Mouse (Mus musculus) ES-E14 (cell line): Measurements from ENCODE around the gene Nif3l1. TPM values are rescaled to one million over a fixed set of nuclear protein-coding genes. Genes with fewer than 3 reads are reported as not detected.

ENCODE experiments used
- DNase-seq: peaks from one replicate; pipeline ENCODE4 v3.0.0-alpha.2; 2013; ENCODE audit warnings: low read depth, low spot score
- H3K27ac ChIP-seq: 2 replicates; pipeline ENCODE4 v1.5.1; 2012; ENCODE audit warnings: low read depth, mild to moderate bottlenecking, low read length, moderate library complexity, mixed read lengths; ENCODE audit not compliant: poor library complexity, insufficient read depth, severe bottlenecking
- H3K36me3 ChIP-seq: 2 replicates; pipeline ENCODE4 v1.6.1; 2012; ENCODE audit warnings: mild to moderate bottlenecking, low read length, moderate library complexity, mixed read lengths; ENCODE audit not compliant: control insufficient read depth, poor library complexity, insufficient read depth, severe bottlenecking
- H3K4me1 ChIP-seq, 2 experiments: fragments of 150-350 bp in 1 of 2; sonication (generic) in 1 of 2; 2 replicates each; pipeline ENCODE4 v1.6.1; 2012; ENCODE audit warnings: low read length in 2 of 2, mild to moderate bottlenecking in 1 of 2, mixed read lengths in 1 of 2; ENCODE audit not compliant: control insufficient read depth in 2 of 2, insufficient read depth in 2 of 2, poor library complexity in 1 of 2
- H3K4me3 ChIP-seq, 2 experiments: fragments of 150-350 bp in 1 of 2; sonication (generic) in 1 of 2; 2 replicates each; pipeline ENCODE4 v1.5.1; 2012; ENCODE audit warnings: low read length in 2 of 2, low read depth in 1 of 2, mild to moderate bottlenecking in 1 of 2, mixed read lengths in 1 of 2; ENCODE audit not compliant: insufficient read depth in 1 of 2, poor library complexity in 1 of 2, severe bottlenecking in 1 of 2
- H3K9ac ChIP-seq: 2 replicates; pipeline ENCODE4 v1.6.1; 2012; ENCODE audit warnings: low read depth, mild to moderate bottlenecking, low read length, mixed read lengths; ENCODE audit not compliant: poor library complexity, insufficient read depth, severe bottlenecking
- H3K9me3 ChIP-seq: fragments of 150-350 bp; sonication (generic); 2 replicates; pipeline ENCODE4 v1.6.1; 2012; ENCODE audit warnings: low read depth, mild to moderate bottlenecking, low read length; ENCODE audit not compliant: control insufficient read depth, insufficient read depth
- CHD2 ChIP-seq: IDR thresholded peaks from 2 replicates; pipeline ENCODE4 v1.6.1; 2014; ENCODE audit warnings: mild to moderate bottlenecking, low read depth, low read length, inconsistent platforms
- HCFC1 ChIP-seq: IDR thresholded peaks from 2 replicates; pipeline ENCODE4 v1.6.1; 2012; ENCODE audit warnings: low read length, inconsistent platforms, borderline replicate concordance; ENCODE audit not compliant: insufficient read depth
- MAFK ChIP-seq: IDR thresholded peaks from 2 replicates; pipeline ENCODE4 v1.6.1; 2014; ENCODE audit warnings: mild to moderate bottlenecking, low read depth, low read length, inconsistent platforms; ENCODE audit not compliant: insufficient read depth
- ZC3H11A ChIP-seq: IDR thresholded peaks from 2 replicates; pipeline ENCODE4 v1.6.1; 2012; ENCODE audit warnings: low read depth, mild to moderate bottlenecking, inconsistent platforms, low read length, borderline replicate concordance
- ZNF384 ChIP-seq: IDR thresholded peaks from 2 replicates; pipeline ENCODE4 v1.6.1; 2012; ENCODE audit warnings: low read depth, low read length, inconsistent platforms
- in situ Hi-C, 2 experiments: fragments of 600-800 bp; cut with MboI; formaldehyde crosslinking; loops; one replicate each; pipeline ENCODE4 v1.15.1; 2025; ENCODE audit warnings: low sequenced_read_pairs in 2 of 2, inconsistent platforms in 1 of 2; ENCODE audit not compliant: unreplicated experiment in 2 of 2
- total RNA-seq: library from RNA; depleted of rRNA; stranded (reverse); fragments of 300-350 nt; gene quantifications from 2 replicates; pipeline ENCODE4 v1.2.3, GENCODE M21; 2012

The Nif3l1 gene
- total RNA-seq, 1 experiment, result 32.7 TPM

DNA sequence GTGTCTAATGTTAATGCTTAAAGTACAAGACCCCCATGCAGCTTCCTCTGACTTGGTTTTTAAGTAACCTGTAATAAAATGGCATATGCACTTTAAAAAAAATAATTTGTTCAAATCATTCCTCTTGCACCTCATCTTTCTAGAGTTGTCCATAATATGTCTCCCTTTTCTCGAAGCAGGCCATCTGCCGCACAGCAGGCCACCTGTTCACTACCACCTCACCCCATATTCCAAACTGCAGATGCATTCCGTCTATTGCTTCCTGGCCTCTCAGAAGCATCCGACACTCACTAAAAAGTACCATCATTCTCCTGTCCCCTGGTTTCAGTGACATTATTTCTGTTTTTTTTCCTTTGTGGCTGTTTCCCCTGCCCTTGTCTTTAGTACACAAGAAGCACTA lies 20.6 kb downstream of the Nif3l1 start:
- Histone ChIP-seq H3K4me3 (no peak overlapping the region), H3K27ac (no peak overlapping the region), H3K4me1 (no peaks in the 10 kb centered on the region), H3K9ac (no peak overlapping the region), H3K9me3 (no peaks in the 10 kb centered on the region), H3K36me3 (peaks cover 34% of the 10 kb centered on the region)
- in situ Hi-C loops, result no loop called here
- no peak for TF ChIP-seq MAFK
- no peak for TF ChIP-seq ZNF384
- no peak for TF ChIP-seq HCFC1
- no peak for DNase-seq

DNA sequence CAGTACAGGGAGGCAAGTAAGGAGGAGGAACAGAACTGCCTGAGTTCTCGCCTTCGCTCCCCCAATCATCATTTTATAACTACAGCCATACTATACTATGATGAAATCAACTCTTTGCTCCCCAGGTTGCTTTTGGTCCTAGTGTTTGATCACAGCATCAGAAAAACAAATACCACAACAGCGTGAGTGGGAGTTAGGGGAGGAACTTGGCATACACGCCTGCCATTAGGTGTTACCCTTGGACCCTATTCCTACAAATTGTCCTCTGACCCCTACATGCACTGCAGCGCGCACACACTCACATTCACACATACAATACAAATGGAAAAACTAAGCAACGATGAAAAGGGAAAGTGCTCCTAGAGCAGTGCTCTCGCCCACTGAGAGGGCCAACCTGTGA lies 30.7 kb downstream of the Nif3l1 start:
- DNase-seq, result no peak
- Histone ChIP-seq H3K36me3 (peaks cover 44% of the 10 kb centered on the region), H3K4me3 (no peak overlapping the region; a peak in 1 of 4 replicates), H3K9ac (no peak overlapping the region), H3K27ac (no peak overlapping the region), H3K9me3 (no peaks in the 10 kb centered on the region), H3K4me1 (no peaks in the 10 kb centered on the region)
- no peak for TF ChIP-seq ZNF384
- no peak for TF ChIP-seq MAFK
- TF ChIP-seq CHD2, result no peak
- no peak for TF ChIP-seq HCFC1
- no peak for TF ChIP-seq ZC3H11A
- in situ Hi-C loops, result no loop called here

DNA sequence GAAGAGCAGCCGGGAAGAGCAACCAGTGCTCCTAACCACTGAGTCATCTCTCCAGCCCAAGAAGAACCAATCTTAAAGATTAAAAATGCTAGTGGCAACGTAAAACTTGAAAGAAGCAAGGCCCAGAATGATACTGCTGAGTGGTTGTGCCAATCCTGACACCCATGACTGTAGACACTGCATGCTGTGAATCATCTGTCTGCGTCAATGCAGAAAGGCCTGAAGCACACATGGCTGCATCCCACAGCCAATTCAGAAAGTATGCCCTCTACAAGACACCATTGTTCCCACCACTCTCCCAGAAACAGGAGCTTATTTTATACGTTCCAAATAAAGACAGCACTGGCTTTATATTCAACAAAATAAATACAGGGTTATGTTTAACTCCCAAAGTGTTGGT lies 37.7 kb downstream of the Nif3l1 start:
- Histone ChIP-seq H3K9me3 (no peaks in the 10 kb centered on the region), H3K4me3 (no peak overlapping the region), H3K27ac (no peak overlapping the region), H3K4me1 (no peaks in the 10 kb centered on the region), H3K36me3 (peaks cover 35% of the 10 kb centered on the region), H3K9ac (no peak overlapping the region)
- DNase-seq, result no peak
- no peak for TF ChIP-seq ZNF384
- no peak for TF ChIP-seq HCFC1
- no peak for TF ChIP-seq ZC3H11A
- TF ChIP-seq CHD2, result no peak
- TF ChIP-seq MAFK, result no peak
- in situ Hi-C loops, result no loop called here

DNA sequence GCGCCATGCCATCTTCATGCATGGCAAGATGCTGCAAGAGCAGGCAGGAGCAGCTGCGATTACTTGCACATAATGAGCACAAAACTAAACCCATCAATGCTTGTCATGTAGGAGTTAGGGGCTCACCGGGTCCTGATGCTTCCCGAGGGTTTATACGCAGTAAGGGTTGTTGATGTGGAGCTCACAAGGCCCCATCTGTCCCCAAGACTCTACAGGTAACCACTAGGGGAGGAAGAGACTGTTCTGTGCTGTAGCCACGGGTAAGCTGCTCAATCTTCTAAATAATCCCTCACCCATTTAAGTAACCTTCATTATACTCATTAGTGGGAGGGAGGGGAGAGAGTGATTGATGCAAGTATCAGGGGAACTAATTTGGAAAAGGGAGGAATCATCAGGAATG lies 50.7 kb downstream of the Nif3l1 start:
- no peak for DNase-seq
- in situ Hi-C loops, result no loop called here
- no peak overlapping the region for H3K9ac ChIP-seq
- peaks cover 19% of the 10 kb centered on the region for H3K36me3 ChIP-seq
- no peak for TF ChIP-seq MAFK
- H3K9me3 ChIP-seq, result no peaks in the 10 kb centered on the region
- no peak overlapping the region for H3K27ac ChIP-seq
- H3K4me1 ChIP-seq, result no peaks in the 10 kb centered on the region
- no peak overlapping the region for H3K4me3 ChIP-seq

DNA sequence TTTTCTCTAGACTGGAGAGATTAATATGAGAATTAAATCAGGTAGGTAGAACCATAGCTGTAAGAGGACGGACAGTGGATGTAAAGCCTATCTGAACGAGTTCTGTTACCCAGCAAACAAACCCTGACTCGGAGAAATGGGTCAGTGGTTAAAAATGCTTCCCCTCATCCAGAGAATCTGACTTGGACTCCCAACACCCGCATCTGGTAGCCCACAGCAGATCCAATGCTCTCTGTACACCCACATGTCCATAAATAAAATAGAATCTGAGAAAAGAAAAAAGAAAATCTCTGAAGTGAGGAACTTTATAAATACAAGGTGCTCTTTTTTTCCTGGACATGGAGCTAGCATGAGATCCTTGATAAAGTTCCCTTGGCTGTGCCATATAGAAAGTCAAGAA lies 52.7 kb downstream of the Nif3l1 start:
- in situ Hi-C loops, result no loop called here
- H3K4me3 ChIP-seq, result no peak overlapping the region
- TF ChIP-seq CHD2 (no peak), HCFC1 (no peak), MAFK (no peak), ZC3H11A (no peak), ZNF384 (no peak)
- no peak overlapping the region for H3K27ac ChIP-seq
- H3K4me1 ChIP-seq, result no peaks in the 10 kb centered on the region
- H3K9ac ChIP-seq, result no peak overlapping the region
- DNase-seq, result no peak
- no peaks in the 10 kb centered on the region for H3K9me3 ChIP-seq
- peaks cover 19% of the 10 kb centered on the region for H3K36me3 ChIP-seq
